Mouse (Mus musculus): ENCODE data around the gene Ift80.

DNA sequence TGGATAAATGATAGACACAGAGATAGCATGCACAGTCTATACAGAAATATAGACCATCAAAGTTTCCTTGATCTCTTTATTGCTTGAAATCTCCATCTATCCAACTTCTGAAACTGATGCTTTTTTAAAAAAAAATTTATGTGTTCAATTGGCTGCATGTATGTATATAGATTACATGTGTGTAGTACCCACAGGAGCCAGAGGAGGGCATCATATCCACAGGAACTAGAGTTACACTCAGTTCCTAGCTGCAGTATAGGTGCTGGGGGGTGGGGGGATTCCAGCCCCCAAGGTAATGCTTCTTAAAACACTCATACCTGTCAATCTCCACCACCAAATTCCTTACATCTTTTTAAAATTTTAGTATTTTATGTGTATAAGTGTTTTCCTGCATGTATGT, 39.7 kb downstream of the Ift80 start:
- TF ChIP-seq CHD2 (IDR thresholded peaks at IDR 0.05; ENCODE audit: low read depth, low read length): no peak
- TF ChIP-seq HCFC1 (IDR thresholded peaks at IDR 0.05; ENCODE audit: borderline replicate concordance, insufficient read depth, low read length): no peak

Data from ES-E14 (cell line).